Mouse (Mus musculus) neural tube, embryonic 11.5 days (tissue): ENCODE results near the gene Crtc1. TPM values are rescaled to one million over a fixed set of nuclear protein-coding genes. Genes with fewer than 3 reads are reported as not detected.

Experiments
- ATAC-seq: fragments of 200-750 bp; cut with Nextera tagmentation; 2 replicates; pipeline ENCODE4 v1.8.0; 2017; ENCODE audit warnings: moderate number of reproducible peaks, mild to moderate bottlenecking, moderate TSS enrichment, moderate library complexity; ENCODE audit not compliant: insufficient read depth, low FRiP score, low TSS enrichment
- DNase-seq: peaks from one replicate; pipeline ENCODE4 v3.0.0-alpha.2; 2015; ENCODE audit warnings: low spot score
- H3K27ac ChIP-seq: fragments of 300-500 bp; sonication (generic); 2 replicates; pipeline ENCODE4 v1.5.1; 2014; ENCODE audit warnings: low read depth, mild to moderate bottlenecking, low read length
- H3K27me3 ChIP-seq: fragments of 300-500 bp; sonication (generic); 2 replicates; pipeline ENCODE4 v1.6.1; 2014; ENCODE audit warnings: mild to moderate bottlenecking, low read length, mixed read lengths; ENCODE audit not compliant: control insufficient read depth, insufficient read depth
- H3K36me3 ChIP-seq: fragments of 300-500 bp; sonication (generic); 2 replicates; pipeline ENCODE4 v1.6.1; 2014; ENCODE audit warnings: mild to moderate bottlenecking, low read length, moderate library complexity, mixed read lengths; ENCODE audit not compliant: control insufficient read depth, insufficient read depth
- H3K4me1 ChIP-seq: fragments of 300-500 bp; sonication (generic); 2 replicates; pipeline ENCODE4 v1.6.1; 2014; ENCODE audit warnings: low read length, mixed read lengths; ENCODE audit not compliant: control insufficient read depth, insufficient read depth
- H3K4me2 ChIP-seq: fragments of 300-500 bp; sonication (generic); 2 replicates; pipeline ENCODE4 v1.6.1; 2014; ENCODE audit warnings: low read depth, mild to moderate bottlenecking, moderate library complexity
- H3K4me3 ChIP-seq: fragments of 300-500 bp; sonication (generic); 2 replicates; pipeline ENCODE4 v1.5.1; 2014; ENCODE audit warnings: low read depth, low read length
- H3K9ac ChIP-seq: fragments of 300-500 bp; sonication (generic); 2 replicates; pipeline ENCODE4 v1.6.1; 2014; ENCODE audit warnings: mild to moderate bottlenecking, low read length
- H3K9me3 ChIP-seq: fragments of 300-500 bp; sonication (generic); 2 replicates; pipeline ENCODE4 v1.6.1; 2016; ENCODE audit warnings: low read length; ENCODE audit not compliant: control insufficient read depth
- WGBS: fragments of 180-500 bp; shearing (Covaris S2); extraction: QIAGEN DNeasy Blood & Tissue Kit; methylation state at CpG from one replicate; pipeline ENCODE4 v1.1.7; 2014; 5-methylcytosine and 5-hydroxymethylcytosine counted together
- polyA plus RNA-seq: library from polyadenylated mRNA; unstranded; fragments of >200 nt; fragmentation: Nextera tagmentation; extraction: Ambion mirVana; gene quantifications from 2 replicates; pipeline ENCODE4 v1.2.1, GENCODE M21; 2014

The Crtc1 gene
- polyA plus RNA-seq, 1 experiment from 2014 or later: 16.1 TPM

DNA sequence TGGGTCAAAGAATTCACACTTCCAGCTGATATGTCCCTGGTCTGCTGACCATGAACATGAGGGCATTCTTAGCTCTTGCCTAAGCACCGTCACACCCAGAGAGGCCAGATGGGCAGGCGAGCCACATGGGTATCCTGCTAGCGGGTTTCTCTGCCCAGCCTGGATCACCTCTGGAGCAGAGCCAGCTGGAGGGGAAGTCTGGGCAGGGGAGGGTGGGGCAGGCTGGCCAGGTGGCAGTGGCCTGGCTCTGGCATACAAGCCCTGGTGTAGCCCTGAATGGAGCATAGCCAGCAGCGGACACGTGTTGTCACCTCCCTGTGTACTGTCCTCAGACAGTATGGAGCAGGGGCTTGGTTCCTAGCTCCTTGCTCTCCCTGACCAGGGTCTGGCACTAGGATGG is 43.7 kb downstream of the Crtc1 start:
- Histone ChIP-seq H3K27ac (no peak overlapping the region), H3K9ac (no peak overlapping the region), H3K27me3 (no peaks in the 10 kb centered on the region), H3K4me1 (no peaks in the 10 kb centered on the region), H3K9me3 (no peaks in the 10 kb centered on the region), H3K4me3 (no peak overlapping the region), H3K4me2 (no peak overlapping the region), H3K36me3 (0 out of 2 replicates have a peak, but pooled peaks cover 2% of the 10 kb centered on the region)
- ATAC-seq (no peak), DNase-seq (no peak)
- WGBS: 78% methylated on average over 5 of the region's 5 CpGs

GRCm38 (mm10) chr8:70394269-70394998 is 44.9 kb downstream of the Crtc1 start:
- H3K4me2 ChIP-seq: no peak overlapping the region
- no peak for DNase-seq
- ATAC-seq: no peak
- H3K9ac ChIP-seq: no peak overlapping the region
- H3K4me3 ChIP-seq: no peak overlapping the region
- H3K9me3 ChIP-seq: no peaks in the 10 kb centered on the region
- 87% methylated on average over 8 of the region's 8 CpGs for WGBS
- 0 out of 2 replicates have a peak, but pooled peaks cover 2% of the 10 kb centered on the region for H3K36me3 ChIP-seq
- H3K4me1 ChIP-seq: no peaks in the 10 kb centered on the region
- no peaks in the 10 kb centered on the region for H3K27me3 ChIP-seq
- no peak overlapping the region for H3K27ac ChIP-seq

DNA sequence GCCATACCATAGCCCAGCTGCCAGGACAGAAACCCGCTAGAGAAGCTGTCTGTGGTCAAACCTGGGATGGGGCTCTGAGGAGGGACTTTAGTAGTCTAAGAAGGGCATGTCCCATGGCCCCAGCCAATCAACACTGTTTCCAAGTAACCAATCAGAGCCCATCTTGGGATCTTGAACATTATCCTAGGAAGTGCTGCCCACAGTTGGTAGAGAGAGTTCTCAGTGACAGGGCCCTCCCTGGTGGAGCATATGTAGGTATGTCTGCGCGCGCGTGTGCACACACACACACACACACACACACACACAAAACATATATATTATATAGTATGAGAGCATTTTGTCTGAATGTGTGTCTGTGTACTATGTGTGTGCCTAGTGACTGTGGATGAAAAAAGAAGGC is 46.3 kb downstream of the Crtc1 start:
- Histone ChIP-seq H3K36me3 (0 out of 2 replicates have a peak, but pooled peaks cover 2% of the 10 kb centered on the region), H3K4me1 (no peaks in the 10 kb centered on the region), H3K9ac (no peak overlapping the region), H3K27ac (no peak overlapping the region), H3K27me3 (no peaks in the 10 kb centered on the region), H3K4me2 (no peak overlapping the region), H3K9me3 (no peaks in the 10 kb centered on the region), H3K4me3 (no peak overlapping the region)
- DNase-seq (no peak), ATAC-seq (no peak)
- WGBS: 84% methylated on average over 5 of the region's 5 CpGs

DNA sequence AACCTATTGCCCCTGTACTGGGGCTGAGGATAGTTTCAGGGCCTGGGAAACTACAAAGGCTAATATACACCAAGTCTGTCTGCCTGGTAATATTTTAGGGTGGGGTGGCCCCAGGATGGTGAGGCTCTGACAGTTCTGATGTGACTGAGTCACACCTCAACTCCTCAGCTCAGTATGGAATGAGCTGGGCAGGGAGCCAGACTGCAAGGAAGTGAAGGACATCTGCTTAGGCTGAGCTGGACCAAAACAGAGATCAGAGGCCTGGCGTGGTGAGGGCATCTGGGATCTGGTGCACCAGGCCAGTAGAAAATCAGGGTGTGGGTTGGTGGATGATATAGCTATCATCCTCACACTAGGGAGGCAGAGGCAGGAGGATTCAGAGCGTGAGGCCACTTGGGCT is 49.7 kb downstream of the Crtc1 start:
- H3K9me3 ChIP-seq: no peaks in the 10 kb centered on the region
- no peak for DNase-seq
- no peaks in the 10 kb centered on the region for H3K4me1 ChIP-seq
- no peaks in the 10 kb centered on the region for H3K27me3 ChIP-seq
- H3K4me2 ChIP-seq: no peak overlapping the region
- no peak for ATAC-seq
- peaks cover 6% of the 10 kb centered on the region; the same call in 1 of the 2 replicates for H3K36me3 ChIP-seq
- no peak overlapping the region for H3K9ac ChIP-seq
- 87% methylated on average over 2 of the region's 2 CpGs for WGBS
- H3K4me3 ChIP-seq: no peak overlapping the region
- H3K27ac ChIP-seq: no peak overlapping the region

- DNase-seq (peak; percentile 66), ATAC-seq (0 out of 2 replicates have a peak, but pooled peaks have one; percentile 32)
- no peaks in the 10 kb centered on the region for H3K4me1 ChIP-seq
- no peak overlapping the region for H3K9ac ChIP-seq
- 57% methylated on average over 3 of the region's 3 CpGs for WGBS
- peaks cover 7% of the 10 kb centered on the region for H3K27me3 ChIP-seq
- H3K4me3 ChIP-seq: no peak overlapping the region
- no peak overlapping the region for H3K4me2 ChIP-seq
- H3K27ac ChIP-seq: no peak overlapping the region
- H3K9me3 ChIP-seq: no peaks in the 10 kb centered on the region
- peaks cover 4% of the 10 kb centered on the region; the same call in 1 of the 2 replicates for H3K36me3 ChIP-seq
Observed at GRCm38 (mm10) chr8:70383287-70383686, 56.1 kb downstream of the Crtc1 start.

DNA sequence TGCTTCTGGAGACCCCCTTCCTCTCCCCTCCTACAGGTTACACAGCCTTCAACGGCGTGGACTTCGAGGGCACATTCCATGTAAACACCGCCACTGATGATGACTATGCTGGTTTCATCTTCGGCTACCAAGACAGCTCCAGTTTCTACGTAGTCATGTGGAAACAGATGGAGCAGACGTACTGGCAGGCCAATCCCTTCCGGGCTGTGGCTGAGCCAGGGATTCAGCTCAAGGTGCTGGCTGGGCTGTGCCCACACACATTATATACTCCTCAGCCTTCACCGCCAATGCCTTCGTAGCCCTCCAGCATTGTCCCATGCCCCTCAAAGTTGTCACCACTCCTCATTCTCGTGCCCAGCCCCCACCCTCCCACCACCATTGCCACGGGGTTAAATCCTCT is 59.3 kb downstream of the Crtc1 start:
- DNase-seq (no peak), ATAC-seq (no peak)
- Histone ChIP-seq H3K4me2 (no peak overlapping the region), H3K9ac (no peak overlapping the region), H3K27ac (no peak overlapping the region), H3K9me3 (no peaks in the 10 kb centered on the region), H3K4me1 (no peaks in the 10 kb centered on the region), H3K4me3 (no peak overlapping the region), H3K27me3 (peaks cover 38% of the 10 kb centered on the region), H3K36me3 (no peaks in the 10 kb centered on the region)
- WGBS: 88% methylated on average over 12 of the region's 12 CpGs

GRCm38 (mm10) chr8:70377049-70377448 is 62.3 kb downstream of the Crtc1 start:
- H3K27me3 ChIP-seq: peaks cover 68% of the 10 kb centered on the region
- peaks cover 12% of the 10 kb centered on the region for H3K4me1 ChIP-seq
- H3K9ac ChIP-seq: no peak overlapping the region
- H3K4me2 ChIP-seq: no peak overlapping the region
- no peak overlapping the region for H3K4me3 ChIP-seq
- ATAC-seq: no peak
- H3K9me3 ChIP-seq: no peaks in the 10 kb centered on the region
- H3K36me3 ChIP-seq: no peaks in the 10 kb centered on the region
- no peak for DNase-seq
- WGBS: 12% methylated on average over 15 of the region's 15 CpGs
- H3K27ac ChIP-seq: no peak overlapping the region

- no peak for DNase-seq
- Histone ChIP-seq H3K27ac (no peak overlapping the region), H3K9me3 (no peaks in the 10 kb centered on the region), H3K36me3 (no peaks in the 10 kb centered on the region), H3K4me3 (no peak overlapping the region), H3K27me3 (peaks cover 76% of the 10 kb centered on the region), H3K9ac (no peak overlapping the region), H3K4me2 (no peak overlapping the region), H3K4me1 (peaks cover 12% of the 10 kb centered on the region)
- ATAC-seq: no peak
- 5% methylated on average over 37 of the region's 37 CpGs for WGBS
Observed at GRCm38 (mm10) chr8:70376275-70376741, 63.1 kb downstream of the Crtc1 start.

DNA sequence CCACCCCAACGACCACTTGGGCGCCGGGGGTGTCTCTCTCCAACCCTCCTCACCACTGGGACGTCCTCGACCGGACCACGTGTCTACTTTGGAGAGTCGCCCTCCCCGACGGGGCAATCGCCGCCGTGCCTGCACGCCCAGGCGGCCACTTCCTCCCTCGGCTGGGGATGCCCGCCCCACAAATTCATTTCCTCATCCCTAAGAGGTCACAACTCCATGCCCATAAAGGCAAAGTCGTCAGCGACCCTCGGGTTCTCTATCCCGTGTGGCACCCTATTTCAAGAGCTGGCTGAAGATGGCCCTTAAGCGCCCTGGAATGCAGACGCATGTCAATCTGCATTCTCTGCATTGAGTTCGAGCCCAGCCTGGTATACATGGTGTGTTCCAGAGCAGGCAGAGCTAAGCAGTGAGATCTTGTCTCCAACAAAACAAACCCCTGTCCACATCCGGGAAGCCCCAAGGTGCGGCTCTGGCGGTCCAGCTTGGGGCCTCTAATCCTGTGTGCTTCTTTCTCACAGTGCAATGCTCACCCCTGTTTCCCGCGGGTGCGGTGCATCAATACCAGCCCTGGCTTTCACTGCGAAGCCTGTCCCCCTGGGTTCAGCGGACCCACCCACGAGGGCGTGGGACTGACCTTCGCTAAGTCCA is 64.0 kb downstream of the Crtc1 start:
- H3K36me3 ChIP-seq: no peaks in the 10 kb centered on the region
- no peaks in the 10 kb centered on the region for H3K9me3 ChIP-seq
- no peak overlapping the region for H3K27ac ChIP-seq
- peaks cover 76% of the 10 kb centered on the region for H3K27me3 ChIP-seq
- H3K9ac ChIP-seq: no peak overlapping the region
- DNase-seq (no peak), ATAC-seq (no peak)
- WGBS: 7% methylated on average over 35 of the region's 35 CpGs
- H3K4me1 ChIP-seq: peaks cover 12% of the 10 kb centered on the region
- H3K4me2 ChIP-seq: no peak overlapping the region
- H3K4me3 ChIP-seq: peak overlapping the region; percentile 31; the same call in 1 of the 2 replicates
